Mouse (Mus musculus) kidney, embryonic 14.5 days (tissue): ENCODE data around the gene Tfap2e. TPM values are rescaled to one million over a fixed set of nuclear protein-coding genes. Genes with fewer than 3 reads are reported as not detected.
A peak's percentile ranks its signal among the peaks of the same experiment; 100 is the strongest.

Experiments used
- ATAC-seq: fragments of 200-750 bp; cut with Nextera tagmentation; 2 replicates; pipeline ENCODE4 v1.8.0; 2017; ENCODE audit warnings: moderate number of reproducible peaks, mild to moderate bottlenecking, moderate TSS enrichment, moderate library complexity; ENCODE audit not compliant: low FRiP score, low TSS enrichment
- H3K27ac ChIP-seq: fragments of 300-500 bp; sonication (generic); 2 replicates; pipeline ENCODE4 v1.5.1; 2014; ENCODE audit warnings: low read depth, mild to moderate bottlenecking, low read length, moderate library complexity, mixed read lengths
- H3K27me3 ChIP-seq: fragments of 300-500 bp; sonication (generic); 2 replicates; pipeline ENCODE4 v1.6.1; 2014; ENCODE audit warnings: mild to moderate bottlenecking, low read length; ENCODE audit not compliant: control insufficient read depth, insufficient read depth
- H3K36me3 ChIP-seq: fragments of 300-500 bp; sonication (generic); 2 replicates; pipeline ENCODE4 v1.6.1; 2014; ENCODE audit warnings: low read length, mixed read lengths; ENCODE audit not compliant: control insufficient read depth, insufficient read depth
- H3K4me1 ChIP-seq: fragments of 300-500 bp; sonication (generic); 2 replicates; pipeline ENCODE4 v1.6.1; 2014; ENCODE audit warnings: low read length, mixed read lengths; ENCODE audit not compliant: control insufficient read depth, insufficient read depth
- H3K4me2 ChIP-seq: fragments of 300-500 bp; sonication (generic); replicated peaks from 2 replicates; pipeline ENCODE4 v1.6.1; 2014; ENCODE audit warnings: low read depth, mild to moderate bottlenecking, low read length
- H3K4me3 ChIP-seq: fragments of 300-500 bp; sonication (generic); 2 replicates; pipeline ENCODE4 v1.5.1; 2014; ENCODE audit warnings: mild to moderate bottlenecking, low read length
- H3K9ac ChIP-seq: fragments of 300-500 bp; sonication (generic); 2 replicates; pipeline ENCODE4 v1.6.1; 2014; ENCODE audit warnings: low read depth, mild to moderate bottlenecking, low read length, moderate library complexity
- H3K9me3 ChIP-seq: fragments of 300-500 bp; sonication (generic); 2 replicates; pipeline ENCODE4 v1.6.1; 2016; ENCODE audit warnings: low read length; ENCODE audit not compliant: control insufficient read depth
- WGBS: fragments of 180-500 bp; shearing (Covaris S2); extraction: QIAGEN DNeasy Blood & Tissue Kit; methylation state at CpG from one replicate; pipeline ENCODE4 v1.1.7; 2014; 5-methylcytosine and 5-hydroxymethylcytosine counted together
- polyA plus RNA-seq: library from polyadenylated mRNA; unstranded; fragments of >200 nt; fragmentation: Nextera tagmentation; extraction: Ambion mirVana; gene quantifications from 2 replicates; pipeline ENCODE4 v1.2.1, GENCODE M21; 2014

Gene Tfap2e
- polyA plus RNA-seq, 1 experiment from 2014 or later, result not detected

DNA sequence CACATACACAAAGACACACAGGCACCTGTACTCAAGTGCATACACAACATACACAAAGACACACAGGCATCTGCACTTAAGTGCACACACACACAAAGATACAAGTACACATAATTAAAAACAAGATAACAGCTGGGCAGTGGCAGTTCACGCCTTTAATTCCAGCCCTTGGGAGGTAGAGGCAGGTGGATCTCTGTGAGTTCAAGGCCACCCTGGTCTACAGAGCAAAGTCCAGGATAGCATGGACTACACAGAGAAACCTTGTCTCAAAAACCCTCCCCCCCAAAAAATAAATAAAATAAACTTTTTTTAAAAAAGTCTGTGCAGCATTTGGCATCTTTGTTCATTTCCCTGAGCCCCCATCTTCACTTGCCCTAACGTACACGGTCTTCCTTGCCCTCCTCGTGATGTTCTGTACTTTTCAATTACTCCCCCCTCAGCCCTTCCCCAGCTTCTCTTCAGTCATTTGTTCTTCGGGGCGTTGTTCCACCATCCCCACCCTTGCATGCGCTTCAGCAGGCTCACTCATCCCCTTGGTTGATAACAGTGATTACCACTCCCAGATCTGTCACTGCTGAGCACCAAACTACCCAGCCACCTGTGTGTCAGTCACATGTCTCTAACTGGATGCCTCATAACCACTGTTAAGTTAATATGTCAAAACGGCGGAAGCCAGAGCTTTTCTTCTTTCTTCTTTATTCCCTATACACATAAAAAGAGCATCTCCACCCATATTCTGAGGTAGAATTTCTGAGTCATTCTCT is 33.9 kb upstream of the Tfap2e start:
- no peaks in the 10 kb centered on the region for H3K27me3 ChIP-seq
- no peaks in the 10 kb centered on the region for H3K9me3 ChIP-seq
- H3K27ac ChIP-seq, result no peak overlapping the region
- WGBS, result 87% methylated on average over 9 of the region's 9 CpGs
- H3K9ac ChIP-seq, result no peak overlapping the region
- H3K4me2 ChIP-seq, result no peak overlapping the region
- H3K4me1 ChIP-seq, result no peaks in the 10 kb centered on the region
- H3K36me3 ChIP-seq, result 0 out of 2 replicates have a peak, but pooled peaks cover 3% of the 10 kb centered on the region
- no peak for ATAC-seq
- no peak overlapping the region for H3K4me3 ChIP-seq

DNA sequence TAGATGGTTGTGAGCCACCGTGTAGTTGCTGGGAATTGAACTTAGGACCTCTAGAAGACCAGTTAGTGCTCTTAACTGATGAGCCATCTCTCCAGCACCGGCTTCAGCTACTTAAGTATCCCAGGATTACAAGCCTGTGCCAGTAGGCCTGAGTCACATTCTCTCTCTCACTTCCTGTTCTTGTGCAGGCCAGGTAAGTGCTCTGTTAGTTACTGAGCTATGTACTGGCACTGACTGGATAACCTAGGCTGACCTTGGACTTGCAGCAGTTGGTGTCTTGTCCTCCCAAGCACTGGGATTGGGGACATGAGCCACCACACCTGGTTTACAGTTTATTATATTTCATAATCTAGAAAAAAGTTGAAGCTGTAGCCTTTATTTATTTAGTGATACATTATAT is 27.4 kb upstream of the Tfap2e start:
- WGBS, result 80% methylated on average over 2 of the region's 2 CpGs

DNA sequence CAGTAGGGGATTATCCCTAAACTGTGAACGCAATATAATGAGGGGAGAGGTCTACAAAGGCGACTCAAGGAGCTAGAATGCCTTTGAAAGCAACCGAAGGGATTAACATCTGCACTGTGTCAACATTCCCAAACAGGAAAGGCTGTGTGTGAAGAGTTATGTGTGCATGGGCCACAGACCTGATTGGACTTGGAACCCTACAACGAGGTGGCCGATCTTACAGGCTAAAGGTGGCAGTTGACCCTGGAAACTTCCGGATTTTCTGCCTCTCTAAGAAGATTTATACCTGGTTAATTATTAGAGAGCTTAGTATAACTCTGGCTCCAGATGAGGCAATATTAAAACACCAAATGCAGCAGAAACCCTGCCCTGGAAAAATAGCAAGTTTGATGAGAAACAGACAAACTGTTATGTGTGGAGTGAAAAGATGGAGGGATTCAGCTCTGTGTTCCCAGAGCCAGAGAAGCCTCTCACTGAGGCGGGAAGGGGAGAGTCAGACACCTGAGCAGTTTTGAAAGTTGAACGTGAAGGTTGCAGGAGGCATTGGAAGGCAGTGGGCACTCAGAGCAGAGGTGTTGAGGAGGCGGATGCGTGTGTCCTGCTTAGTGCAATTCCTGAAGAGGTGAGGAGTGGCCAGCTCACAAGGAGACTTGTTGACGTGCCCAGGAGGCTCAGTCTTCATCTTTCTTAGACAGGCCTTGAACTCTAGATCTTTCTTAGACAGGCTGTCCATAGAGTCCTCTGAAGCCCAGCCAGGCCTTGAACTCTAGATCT is 26.7 kb upstream of the Tfap2e start:
- Histone ChIP-seq H3K9ac (no peak overlapping the region), H3K4me1 (no peaks in the 10 kb centered on the region), H3K9me3 (no peaks in the 10 kb centered on the region), H3K4me2 (no peak overlapping the region), H3K4me3 (no peak overlapping the region), H3K36me3 (peaks cover 15% of the 10 kb centered on the region; the same call in 1 of the 2 replicates), H3K27me3 (no peaks in the 10 kb centered on the region), H3K27ac (no peak overlapping the region)
- ATAC-seq, result no peak
- WGBS, result 74% methylated on average over 11 of the region's 11 CpGs

More for the DNA sequence above, 27.4 kb upstream of the Tfap2e start:
- ATAC-seq, result no peak
- Histone ChIP-seq H3K4me1 (no peaks in the 10 kb centered on the region), H3K9ac (no peak overlapping the region), H3K36me3 (peaks cover 15% of the 10 kb centered on the region; the same call in 1 of the 2 replicates), H3K4me2 (no peak overlapping the region), H3K9me3 (no peaks in the 10 kb centered on the region), H3K27ac (no peak overlapping the region), H3K4me3 (no peak overlapping the region), H3K27me3 (no peaks in the 10 kb centered on the region)

DNA sequence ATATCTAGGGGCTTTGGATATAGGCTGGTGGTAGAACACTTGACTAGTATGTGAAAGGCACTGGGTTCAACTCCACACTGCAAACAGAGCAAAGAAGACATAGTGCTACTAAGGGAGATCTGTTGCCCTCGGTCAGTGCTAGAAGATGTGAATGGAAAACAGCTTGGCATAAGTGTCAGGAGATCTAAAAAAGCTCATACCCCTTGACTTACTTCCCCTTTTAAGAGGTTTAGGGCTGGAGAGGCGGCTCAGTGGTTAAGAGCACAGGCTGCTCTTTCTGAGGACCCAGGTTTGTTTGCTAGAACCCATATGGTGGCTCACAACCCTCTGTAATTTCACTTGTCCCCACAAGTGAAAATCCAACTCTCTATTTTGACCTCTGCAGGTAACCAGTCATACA is 23.4 kb upstream of the Tfap2e start:
- no peak overlapping the region for H3K9ac ChIP-seq
- H3K27ac ChIP-seq, result no peak overlapping the region
- WGBS, result 91% methylated on average over 2 of the region's 2 CpGs
- no peaks in the 10 kb centered on the region for H3K9me3 ChIP-seq
- no peak overlapping the region for H3K4me2 ChIP-seq
- no peaks in the 10 kb centered on the region for H3K4me1 ChIP-seq
- peaks cover 15% of the 10 kb centered on the region; the same call in 1 of the 2 replicates for H3K36me3 ChIP-seq
- no peak for ATAC-seq
- H3K4me3 ChIP-seq, result no peak overlapping the region
- no peaks in the 10 kb centered on the region for H3K27me3 ChIP-seq

DNA sequence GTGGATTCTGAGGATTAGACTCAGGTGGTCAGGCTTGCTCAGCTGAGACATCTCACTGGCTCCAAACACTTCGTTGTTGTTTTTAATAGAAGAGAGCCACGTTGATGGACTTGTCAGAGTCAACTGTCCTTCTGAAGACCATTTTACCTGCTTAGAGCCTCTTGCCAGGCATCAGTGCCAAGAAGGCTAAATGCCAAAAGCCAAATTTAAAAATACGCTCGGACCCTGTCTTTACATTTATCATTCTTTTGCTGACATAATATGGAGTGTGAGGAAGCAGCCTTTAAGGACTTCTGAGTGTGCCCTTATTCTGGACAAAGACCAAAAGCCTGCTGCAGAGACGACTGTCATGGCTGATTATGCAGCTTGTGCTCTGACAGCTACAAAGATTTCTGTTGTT is 22.3 kb upstream of the Tfap2e start:
- Histone ChIP-seq H3K4me2 (no peak overlapping the region), H3K4me1 (no peaks in the 10 kb centered on the region), H3K4me3 (no peak overlapping the region), H3K36me3 (peaks cover 12% of the 10 kb centered on the region; the same call in 1 of the 2 replicates), H3K9ac (no peak overlapping the region), H3K27me3 (no peaks in the 10 kb centered on the region), H3K9me3 (no peaks in the 10 kb centered on the region), H3K27ac (no peak overlapping the region)
- WGBS, result 83% methylated on average over 5 of the region's 5 CpGs
- no peak for ATAC-seq

DNA sequence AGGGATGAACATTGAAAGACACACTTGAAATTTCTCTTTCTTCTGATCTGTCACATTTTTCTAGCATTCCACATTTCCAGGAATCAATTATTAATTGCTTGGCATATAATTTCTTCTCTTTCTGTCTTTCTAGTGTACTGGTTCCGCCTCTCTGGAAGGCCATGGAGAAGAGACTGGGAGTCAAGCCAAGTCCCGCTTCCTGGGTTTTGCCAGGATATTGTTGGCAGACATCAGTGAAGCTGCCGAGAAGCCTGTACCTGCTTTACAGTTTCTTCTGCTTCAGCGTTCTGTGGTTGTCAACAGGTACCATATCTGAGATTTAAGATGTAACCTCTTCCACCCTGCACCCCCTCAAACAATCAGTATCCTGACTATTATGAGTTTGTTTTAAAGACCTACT is 20.7 kb upstream of the Tfap2e start:
- no peaks in the 10 kb centered on the region for H3K9me3 ChIP-seq
- WGBS, result 84% methylated on average over 4 of the region's 4 CpGs
- no peak overlapping the region for H3K27ac ChIP-seq
- no peak overlapping the region for H3K4me2 ChIP-seq
- no peak for ATAC-seq
- peaks cover 4% of the 10 kb centered on the region for H3K4me1 ChIP-seq
- no peaks in the 10 kb centered on the region for H3K27me3 ChIP-seq
- no peak overlapping the region for H3K4me3 ChIP-seq
- peaks cover 12% of the 10 kb centered on the region; the same call in 1 of the 2 replicates for H3K36me3 ChIP-seq
- no peak overlapping the region for H3K9ac ChIP-seq

DNA sequence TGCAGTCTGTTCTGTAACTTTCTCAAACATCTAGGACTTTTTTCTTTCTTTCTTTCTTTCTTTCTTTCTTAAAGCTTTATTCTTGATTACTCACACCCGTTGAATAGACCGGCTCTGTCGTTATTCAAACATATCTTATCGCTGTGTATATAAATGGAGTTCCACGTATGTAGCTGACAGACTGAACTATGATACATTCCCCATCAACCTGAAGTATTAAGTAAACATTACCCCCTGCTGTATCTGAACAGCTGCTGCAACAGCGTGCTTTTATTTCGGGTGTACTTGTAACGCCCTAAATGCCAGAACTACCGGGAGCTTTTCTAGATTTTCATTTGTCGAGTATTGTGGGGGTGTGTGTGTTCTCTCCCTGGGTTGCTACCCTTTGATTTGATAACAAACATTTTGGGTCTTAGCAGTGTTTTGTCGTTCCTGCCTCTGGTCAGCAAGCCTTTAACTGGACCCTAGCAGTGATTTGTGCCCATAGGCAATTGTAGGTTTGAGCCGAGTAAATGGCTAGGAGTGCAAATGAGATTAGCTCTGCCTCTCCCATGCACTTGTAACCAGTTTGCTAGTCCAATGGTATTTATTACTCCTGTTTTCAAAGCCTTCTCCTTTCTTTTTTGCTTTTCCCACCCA is 18.8 kb upstream of the Tfap2e start:
- 50% methylated on average over 12 of the region's 12 CpGs for WGBS
- Histone ChIP-seq H3K4me2 (peak overlapping the region; percentile 97), H3K9ac (0 out of 2 replicates have a peak overlapping the region, but pooled peaks have one; percentile 70), H3K27ac (no peak overlapping the region), H3K27me3 (no peaks in the 10 kb centered on the region), H3K36me3 (peaks cover 12% of the 10 kb centered on the region), H3K4me3 (peak overlapping the region; percentile 89), H3K4me1 (peaks cover 6% of the 10 kb centered on the region), H3K9me3 (no peaks in the 10 kb centered on the region)
- ATAC-seq, result no peak

DNA sequence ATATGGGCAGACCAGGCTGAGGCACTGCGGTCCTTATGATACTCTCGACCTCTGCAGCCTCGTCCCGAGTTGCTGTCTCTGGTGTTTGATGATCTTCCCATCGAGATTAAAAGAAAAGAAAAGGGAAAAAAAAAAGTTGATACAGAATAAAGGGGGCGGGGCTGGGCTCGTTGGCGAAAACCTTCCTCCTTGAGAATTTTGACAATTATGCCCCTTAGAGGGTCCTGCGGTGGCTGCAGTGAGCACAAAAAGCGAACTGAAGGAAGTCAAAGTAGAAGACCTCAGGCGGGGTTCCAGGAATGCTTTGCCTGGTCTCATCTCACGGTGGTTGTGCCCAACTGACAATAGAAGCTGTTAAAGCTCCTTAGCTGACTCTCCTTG is 18.2 kb upstream of the Tfap2e start:
- H3K9me3 ChIP-seq, result no peaks in the 10 kb centered on the region
- H3K4me2 ChIP-seq, result peak overlapping the region; percentile 97
- H3K4me1 ChIP-seq, result peaks cover 6% of the 10 kb centered on the region
- no peaks in the 10 kb centered on the region for H3K27me3 ChIP-seq
- WGBS, result under 1% methylated on average over 12 of the region's 12 CpGs
- peak overlapping the region; percentile 89 for H3K4me3 ChIP-seq
- H3K9ac ChIP-seq, result peak overlapping the region; percentile 70
- H3K27ac ChIP-seq, result no peak overlapping the region
- peaks cover 12% of the 10 kb centered on the region for H3K36me3 ChIP-seq
- no peak for ATAC-seq
